Mouse (Mus musculus) urinary bladder, postnatal 25 days (tissue): ENCODE data around the gene Rorb.

Experiments
- DNase-seq: peaks from one replicate; pipeline ENCODE4 v3.0.0; 2022; ENCODE audit warnings: low spot score

Rorb gene

DNA sequence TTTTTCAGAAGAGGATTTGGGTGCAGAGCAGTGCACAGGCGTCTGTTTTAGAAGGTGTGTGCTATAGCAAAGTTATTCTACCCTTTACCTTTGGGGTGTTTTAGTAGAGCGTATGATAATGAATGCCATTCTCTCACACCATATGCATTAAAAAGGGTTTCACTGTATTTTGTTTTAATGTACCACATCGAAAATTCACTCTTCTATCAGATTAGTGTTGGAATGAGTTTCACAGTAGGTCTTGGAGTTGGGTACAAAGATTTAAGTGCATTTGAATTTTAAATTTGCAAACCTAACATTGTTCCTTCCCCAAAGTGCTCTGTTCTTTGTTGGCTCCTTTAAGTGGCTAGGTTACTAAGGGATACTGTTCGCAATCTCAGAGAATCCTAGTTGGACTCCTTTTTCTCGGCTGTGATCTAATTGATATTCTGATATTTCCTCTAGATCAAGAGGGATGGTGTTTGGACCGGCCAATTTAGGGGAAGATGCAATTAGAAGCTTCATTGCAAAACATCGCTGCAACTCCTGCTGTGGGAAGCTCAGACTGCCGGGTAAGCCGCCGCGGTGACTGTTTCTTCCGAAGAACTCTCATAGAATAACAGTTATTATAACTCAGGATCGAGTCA, 222.4 kb downstream of the Rorb start:
- DNase-seq = no peak

DNA sequence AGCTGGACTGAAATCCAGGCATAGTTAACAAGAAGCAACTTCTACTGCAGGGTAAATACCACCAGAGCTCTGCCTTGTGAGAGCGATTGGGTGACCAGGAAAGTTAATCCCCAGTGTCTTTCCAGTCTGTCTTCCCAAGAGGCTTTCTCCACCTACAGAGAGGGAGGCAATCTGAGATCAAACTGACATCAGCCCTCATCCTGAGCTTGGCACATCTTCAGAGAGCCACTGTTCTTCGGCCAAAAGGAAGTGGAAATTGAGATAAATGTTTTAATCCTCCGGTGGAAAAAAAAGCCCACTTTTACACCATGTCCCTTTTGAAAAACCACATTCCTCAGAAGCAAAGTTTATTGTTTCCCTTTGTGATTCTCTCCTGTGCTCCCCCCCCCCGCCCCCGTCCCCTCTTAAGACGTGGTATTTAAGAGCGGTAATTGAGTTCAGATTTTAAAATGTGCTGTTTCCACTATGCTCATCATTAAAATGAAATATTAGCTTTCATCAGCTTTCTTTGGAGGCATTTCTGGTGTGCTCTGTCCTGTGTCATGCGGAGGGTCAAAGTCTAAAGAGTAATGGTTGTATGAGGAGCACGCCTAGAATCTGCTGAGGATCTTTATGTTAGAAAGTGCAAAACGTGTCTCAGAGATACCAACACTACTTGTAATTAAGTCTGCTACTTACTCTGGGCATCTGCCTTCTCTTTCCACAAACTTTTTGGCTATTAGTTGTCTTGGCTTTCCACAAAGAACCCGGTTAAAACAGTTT, 223.2 kb downstream of the Rorb start:
- no peak for DNase-seq

GRCm38 (mm10) chr19:18881162-18881561, 229.8 kb downstream of the Rorb start:
- DNase-seq = no peak
